Mouse (Mus musculus) MN1 (cell line): ENCODE data around the gene Gnai1.
"Not testable (repeated sequence)": the region's sequence is repeated elsewhere in the genome, so short reads cannot be mapped to it uniquely, and the experiment has no call there.

Experiments
- DNase-seq: peaks from one replicate; pipeline ENCODE4 v3.0.0-alpha.2; 2016; ENCODE audit warnings: low spot score

Gene Gnai1

GRCm38 (mm10) chr5:18360281-18360819 is at the start of gene Gnai1:
TSS of gene Gnai1 (minus strand) at chr5:18360355.
- DNase-seq, result no peak

GRCm38 (mm10) chr5:18367864-18368263 is 7.7 kb upstream of the Gnai1 start:
- no peak for DNase-seq

DNA sequence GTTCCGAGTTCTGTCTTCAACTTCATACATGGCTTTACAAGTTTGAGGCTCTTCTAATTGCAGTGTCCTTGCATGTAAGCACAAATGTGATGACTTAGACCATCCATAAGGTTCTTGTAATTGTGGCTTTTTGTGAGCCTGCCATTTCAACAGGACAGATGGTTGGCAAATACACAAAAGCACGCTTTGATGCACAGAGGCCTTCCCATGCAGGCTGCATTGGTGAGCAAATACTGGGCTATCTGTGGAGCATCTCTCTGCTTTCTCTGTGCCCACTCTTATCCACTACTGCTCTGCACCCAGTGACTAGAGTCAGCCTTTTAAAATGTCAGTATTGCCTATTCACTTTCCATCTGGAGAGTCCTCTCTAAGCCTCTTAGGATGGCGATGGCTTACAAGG is 5.3 kb upstream of the Gnai1 start:
- DNase-seq, result no peak

- no peak for DNase-seq
These were observed 801 bp upstream of the Gnai1 start for GRCm38 (mm10) chr5:18360956-18361355.

DNA sequence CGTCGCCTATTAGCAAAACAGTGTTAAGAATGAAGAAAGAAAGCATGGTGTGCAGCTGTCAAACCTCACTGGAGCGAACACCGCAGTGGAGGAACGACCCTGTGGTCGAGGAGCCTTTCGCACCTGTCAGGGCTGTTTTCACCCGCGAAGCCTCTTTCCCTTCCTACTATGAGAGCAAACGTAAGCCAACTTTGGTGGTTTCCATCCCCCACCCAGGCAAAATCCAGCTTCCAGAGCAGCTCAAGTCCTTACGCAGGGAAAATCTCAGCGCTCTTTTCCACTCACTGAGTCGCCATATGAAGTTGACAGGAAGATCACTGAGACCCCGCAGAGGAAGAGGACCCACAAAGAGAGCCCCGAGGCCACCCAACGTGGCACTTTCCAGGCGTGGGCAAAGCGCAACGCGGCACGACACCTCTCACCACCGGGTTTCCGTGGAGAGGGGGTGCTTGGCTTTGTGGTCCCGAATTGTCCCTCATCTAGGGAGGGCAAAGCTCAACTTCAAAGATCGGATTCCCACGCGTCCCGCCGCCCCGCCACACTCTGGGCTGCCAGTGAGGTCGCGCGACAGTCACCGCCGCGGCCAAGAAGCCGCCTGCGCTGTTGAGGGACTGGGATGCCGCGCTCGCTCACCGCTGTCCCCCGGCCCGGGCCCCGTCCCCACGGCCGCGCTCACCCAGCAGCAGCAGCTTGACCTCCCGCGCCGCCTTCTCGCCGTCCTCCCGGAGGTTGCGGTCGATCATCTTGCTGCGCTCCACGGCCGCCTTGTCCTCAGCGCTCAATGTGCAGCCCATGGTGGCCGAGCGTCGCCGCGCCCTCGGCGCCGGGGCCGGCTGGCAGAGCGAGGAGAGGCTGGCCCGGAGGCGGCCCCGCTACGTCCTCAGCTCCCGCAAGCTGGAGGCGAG is 527 bp downstream of the Gnai1 start:
- DNase-seq, result no peak

- DNase-seq, result no peak
These were observed 1.4 kb downstream of the Gnai1 start for GRCm38 (mm10) chr5:18358778-18359177.

- no peak for DNase-seq
These were observed 2.0 kb downstream of the Gnai1 start for GRCm38 (mm10) chr5:18358191-18358590.

DNA sequence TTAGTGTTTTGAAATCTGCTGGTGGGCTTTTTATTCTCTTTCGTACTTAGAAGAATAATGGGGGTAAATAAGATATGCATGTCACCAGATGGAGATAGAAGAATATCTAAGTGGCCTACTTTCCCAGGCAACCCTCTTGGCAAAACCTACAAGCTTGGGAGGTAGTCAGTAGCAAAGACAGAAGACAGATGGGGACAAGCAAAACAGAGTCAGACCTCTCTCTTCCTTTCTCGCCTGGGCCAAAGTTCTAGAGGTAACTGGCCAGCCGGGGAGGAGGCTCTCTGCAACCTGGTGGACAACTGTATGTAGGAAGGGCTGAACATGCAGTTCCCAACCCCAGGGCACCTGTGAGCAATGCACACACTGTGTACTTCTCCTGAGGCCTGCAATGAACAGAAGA is 12.9 kb downstream of the Gnai1 start:
- no peak for DNase-seq

DNA sequence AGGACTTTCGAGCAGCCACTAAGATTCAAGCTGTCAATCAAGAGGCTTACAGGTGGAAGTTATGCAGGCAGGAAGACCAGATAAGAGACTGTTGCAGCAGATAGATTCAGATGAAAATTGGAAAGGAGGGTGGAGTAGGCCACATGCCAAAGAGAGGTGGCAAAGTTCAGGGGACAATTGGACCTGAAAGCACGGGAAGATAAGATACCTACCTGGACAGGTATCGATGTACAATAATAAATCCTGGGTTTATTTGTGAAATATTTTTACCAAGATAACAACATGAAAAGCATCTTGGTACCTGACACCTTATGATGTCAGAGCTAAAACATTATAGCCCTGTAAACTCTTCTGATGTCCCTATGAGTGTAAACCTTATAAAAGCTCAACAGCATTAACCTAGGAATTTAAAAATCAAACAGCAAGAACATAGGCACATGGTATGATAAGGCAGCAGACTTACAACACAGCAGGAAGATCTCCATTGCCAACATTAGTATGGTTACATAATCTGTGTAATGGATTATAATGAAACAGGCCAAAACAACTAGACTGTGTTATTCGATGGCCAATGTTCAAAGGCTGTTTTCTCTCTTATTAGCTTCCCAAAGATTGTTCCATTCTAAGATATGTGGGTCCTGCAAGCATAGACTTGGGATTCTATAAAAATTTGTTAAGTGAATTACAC is 16.6 kb downstream of the Gnai1 start:
- DNase-seq, result no peak

DNA sequence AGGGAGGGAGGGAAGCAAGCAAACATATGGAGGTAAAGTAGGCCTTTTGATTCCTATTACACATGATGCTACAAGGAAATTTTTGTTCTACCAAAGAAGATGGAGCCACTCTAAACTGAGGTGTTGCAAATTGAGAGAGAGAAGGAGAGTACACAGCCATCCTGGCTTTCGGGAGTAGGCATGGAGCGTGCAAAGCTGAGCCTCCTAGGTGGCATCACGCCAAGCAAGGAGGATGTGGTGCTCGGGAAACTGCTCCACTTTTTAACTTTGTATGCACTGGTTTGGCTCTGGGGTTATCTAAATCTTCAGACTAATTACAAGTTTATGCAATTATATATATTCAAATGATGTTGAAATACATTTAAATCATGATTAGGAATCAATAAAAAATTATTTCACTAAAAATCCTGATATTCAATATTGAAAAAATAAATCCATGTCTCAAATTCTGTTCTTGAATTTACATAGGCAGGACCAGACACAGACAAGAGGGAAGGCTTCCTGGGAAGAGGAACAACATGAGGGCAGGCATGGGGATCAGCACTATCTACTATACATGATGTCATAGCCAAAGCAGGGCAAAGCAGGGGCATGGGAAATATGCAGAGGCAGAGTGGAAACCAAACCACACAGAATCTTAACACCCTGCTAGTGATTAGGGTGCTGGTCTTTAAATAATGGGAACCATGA is 17.2 kb downstream of the Gnai1 start:
- DNase-seq, result no peak

GRCm38 (mm10) chr5:18341876-18342275 is 18.3 kb downstream of the Gnai1 start:
- DNase-seq, result not testable (repeated sequence)

- DNase-seq, result no peak
These were observed 27.9 kb downstream of the Gnai1 start for GRCm38 (mm10) chr5:18332256-18332655.

DNA sequence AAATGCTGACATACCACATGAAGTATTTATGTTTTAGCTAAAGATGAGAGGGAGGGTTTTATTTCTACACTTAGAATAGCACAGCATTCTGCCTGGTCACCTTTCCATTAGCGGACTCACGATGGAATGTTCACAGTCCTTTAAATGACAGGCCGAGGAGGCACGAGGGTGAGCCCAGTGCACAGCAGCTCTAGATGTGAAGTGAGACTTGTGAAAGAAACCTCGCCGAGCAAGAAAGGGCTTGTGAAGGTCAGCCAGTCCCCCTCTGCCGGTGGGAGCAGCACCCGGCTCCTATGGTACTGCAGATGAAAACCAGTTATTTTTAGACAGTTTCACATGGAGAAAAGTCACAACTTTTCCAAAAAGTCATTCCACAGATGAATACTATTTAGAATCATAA is 29.4 kb downstream of the Gnai1 start:
- DNase-seq, result no peak

GRCm38 (mm10) chr5:18326159-18326558 is 34.0 kb downstream of the Gnai1 start:
- DNase-seq, result no peak

DNA sequence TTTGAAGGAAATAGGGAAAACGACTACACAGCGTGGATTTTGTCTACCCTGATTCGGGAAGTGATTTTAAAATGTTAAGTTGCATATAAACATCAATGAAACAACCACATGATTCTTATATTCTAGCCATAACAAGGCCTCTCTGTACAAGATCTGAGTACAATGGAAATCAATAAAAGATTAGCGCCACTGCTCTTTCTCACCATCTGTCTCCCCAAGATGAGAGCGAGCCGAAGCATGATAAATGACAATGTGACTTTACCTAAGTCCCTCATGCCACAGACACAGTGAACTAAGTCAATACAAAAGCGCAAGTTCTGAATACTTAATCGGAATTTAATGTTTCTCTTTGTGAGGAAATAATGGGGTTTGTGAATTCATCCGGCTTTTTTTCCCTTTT is 36.6 kb downstream of the Gnai1 start:
- no peak for DNase-seq

DNA sequence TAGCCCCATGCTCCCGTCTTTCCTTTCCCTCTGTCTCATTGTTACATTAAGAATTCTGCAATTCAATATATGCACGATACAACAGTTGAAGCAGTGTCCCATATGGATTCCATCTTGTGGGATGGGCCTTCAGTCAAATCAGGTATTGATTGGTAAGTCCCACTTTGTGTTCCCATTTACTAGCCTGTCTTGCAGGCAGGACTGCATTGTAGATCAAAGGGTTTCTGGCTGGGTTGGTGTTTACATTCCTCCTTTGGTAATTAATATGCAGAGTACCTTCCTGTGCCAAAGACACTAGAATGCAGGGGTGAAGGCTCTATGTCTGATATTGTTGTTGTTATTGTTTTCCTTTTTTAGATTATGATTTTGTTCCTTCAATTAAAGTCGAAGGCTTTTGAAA is 38.5 kb downstream of the Gnai1 start:
- no peak for DNase-seq

- DNase-seq, result no peak
These were observed 41.3 kb downstream of the Gnai1 start for GRCm38 (mm10) chr5:18318846-18319245.

DNA sequence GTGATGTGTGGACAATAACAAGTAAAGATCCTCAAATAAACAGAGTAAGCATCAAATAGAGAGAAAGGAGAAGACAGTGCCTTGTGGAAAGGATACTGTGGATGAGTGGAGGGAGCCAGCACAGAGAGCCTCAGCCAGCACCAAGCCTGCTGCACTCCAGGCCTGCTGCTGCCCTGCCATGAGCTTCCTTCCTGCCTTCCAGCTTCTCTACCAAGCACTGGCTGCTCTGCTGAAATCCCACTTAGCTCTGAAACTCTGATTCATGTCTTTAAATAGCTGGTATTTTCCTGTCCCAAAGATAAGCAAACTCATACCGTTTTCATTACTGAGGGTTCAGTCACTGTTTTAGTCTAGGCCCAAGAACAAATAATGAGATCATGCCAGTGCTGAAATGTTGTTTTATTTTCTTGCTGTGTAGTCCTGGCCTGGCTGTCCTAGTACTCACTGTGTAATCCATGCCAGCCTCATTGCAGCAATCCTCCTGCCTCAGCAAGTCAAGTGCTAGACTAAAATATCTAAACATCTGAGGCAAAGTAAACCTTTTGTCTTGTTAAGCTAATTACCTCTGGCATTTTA is 52.8 kb downstream of the Gnai1 start:
- no peak for DNase-seq

DNA sequence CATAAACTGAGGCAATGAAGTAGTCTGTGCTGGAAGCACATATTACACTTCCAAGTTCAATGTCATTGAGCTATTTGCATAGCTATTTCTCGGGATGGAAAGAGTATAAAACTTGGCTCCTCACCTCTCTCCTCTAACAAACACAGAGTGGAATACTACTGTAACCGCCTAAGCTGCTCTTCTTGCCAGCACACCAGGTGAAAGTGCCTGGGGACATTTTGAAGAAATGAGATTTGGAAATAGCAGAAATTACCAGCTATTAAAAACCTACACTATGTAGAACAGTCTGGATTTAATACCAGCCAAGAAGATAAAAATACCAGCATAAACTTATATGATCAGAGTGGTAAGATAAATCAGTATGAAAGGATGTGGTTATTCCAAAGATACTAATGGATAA is 63.6 kb downstream of the Gnai1 start:
- no peak for DNase-seq

GRCm38 (mm10) chr5:18292744-18293143 is 67.4 kb downstream of the Gnai1 start:
- no peak for DNase-seq

DNA sequence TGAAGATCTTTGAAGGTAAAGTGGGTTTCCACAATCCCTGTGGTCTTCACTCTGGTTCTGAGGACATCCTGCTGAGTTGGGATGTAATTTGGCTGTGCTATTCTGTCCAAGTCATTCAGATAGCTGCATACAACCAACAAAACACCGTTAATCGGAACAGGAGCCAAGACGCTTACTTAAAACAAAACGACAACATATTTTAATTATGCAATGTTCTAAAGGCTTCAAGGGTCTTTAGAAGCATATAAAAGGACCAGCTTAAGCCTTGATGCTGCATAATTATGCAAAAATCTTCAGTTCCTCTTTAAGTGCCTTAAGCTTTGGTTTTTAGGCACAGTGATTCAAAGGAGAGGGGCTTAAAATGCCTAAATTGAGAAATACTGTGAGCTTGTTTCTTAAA is 70.6 kb downstream of the Gnai1 start:
- DNase-seq, result no peak

DNA sequence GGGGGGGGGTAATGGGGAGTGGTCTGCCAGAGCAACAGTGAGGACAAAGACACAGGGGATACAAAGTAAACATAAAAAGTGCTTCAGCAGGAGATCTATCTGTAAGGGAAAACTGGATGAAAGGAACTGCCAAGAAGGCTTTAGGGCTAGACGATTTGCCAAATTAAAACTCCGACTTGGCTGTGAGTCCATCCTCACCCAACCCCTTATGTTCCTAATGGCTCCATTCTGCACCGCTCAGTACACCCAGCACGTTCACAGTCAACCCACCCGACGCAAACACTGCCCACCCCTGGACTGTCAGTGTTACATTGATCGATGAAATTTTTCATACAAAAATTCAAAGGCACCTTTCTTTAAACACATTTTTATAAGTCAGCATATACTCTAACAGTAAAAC is 71.5 kb downstream of the Gnai1 start:
- DNase-seq, result no peak
